Mouse (Mus musculus): ENCODE data around the gene Bcl2l11. TPM values are rescaled to one million over a fixed set of nuclear protein-coding genes. Genes with fewer than 3 reads are reported as not detected.
"Not testable (repeated sequence)": the region's sequence is repeated elsewhere in the genome, so short reads cannot be mapped to it uniquely, and the experiment has no call there.

The Bcl2l11 gene
- polyA plus RNA-seq, 1 experiment, result 17.0 TPM

GRCm38 (mm10) chr2:128090283-128090885 is 35.5 kb upstream of the Bcl2l11 start:
- TF ChIP-seq CTCF (IDR thresholded peaks at IDR 0.05; ENCODE audit: borderline replicate concordance, extremely low read depth, insufficient read depth, insufficient read length), result no peak
- no peak for TF ChIP-seq POLR2A (IDR thresholded peaks at IDR 0.05; ENCODE audit: borderline replicate concordance, extremely low read depth, insufficient read depth, insufficient read length, poor library complexity, severe bottlenecking)
- no peak for DNase-seq (ENCODE audit: low read depth)

DNA sequence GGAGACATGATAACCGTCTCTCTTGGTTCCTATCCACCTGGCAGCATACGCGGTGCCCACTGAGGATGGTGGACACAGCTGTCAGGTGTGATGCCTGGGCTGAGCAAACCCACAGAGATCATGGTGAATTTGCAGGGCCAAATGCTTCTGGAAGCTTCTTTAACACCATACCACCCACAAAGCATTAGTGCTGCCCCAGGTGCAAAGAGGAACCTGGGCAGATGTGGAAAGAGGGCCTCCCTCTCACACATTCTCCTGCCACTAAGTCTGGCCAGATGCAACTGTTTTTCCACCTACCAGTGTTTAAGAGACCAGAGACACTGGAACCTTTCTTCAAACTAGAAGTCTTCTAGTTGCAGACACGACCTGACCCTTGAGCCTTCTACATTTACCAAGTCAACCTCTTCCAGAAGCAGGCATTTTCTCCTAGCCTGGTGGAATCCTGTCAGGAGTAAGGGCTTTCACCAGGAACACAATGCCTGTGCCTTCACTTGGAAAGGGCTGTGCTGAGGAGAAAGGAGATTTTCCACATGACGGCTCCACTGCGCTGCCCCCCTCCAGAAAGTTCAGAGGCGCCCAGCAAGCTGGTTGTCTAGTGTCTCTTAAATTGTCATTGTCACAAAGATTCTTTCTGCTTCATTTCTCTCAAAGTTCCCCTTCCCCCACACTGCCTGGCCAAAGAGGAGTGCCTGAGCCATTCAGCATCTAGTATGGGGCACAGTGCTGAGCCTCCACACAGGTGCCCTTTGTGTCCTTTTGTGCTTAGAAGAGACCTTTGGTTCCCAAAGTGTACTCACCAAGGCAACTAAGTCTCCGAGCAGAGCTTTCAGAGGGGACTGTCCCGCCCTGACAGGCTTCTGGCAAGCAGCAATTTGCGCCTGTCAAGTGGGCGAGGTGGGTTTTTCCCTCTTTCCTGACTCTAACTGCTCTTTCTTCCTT is 34.1 kb upstream of the Bcl2l11 start:
- TF ChIP-seq CTCF (IDR thresholded peaks at IDR 0.05; ENCODE audit: borderline replicate concordance, extremely low read depth, insufficient read depth, insufficient read length) (no peak), POLR2A (IDR thresholded peaks at IDR 0.05; ENCODE audit: borderline replicate concordance, extremely low read depth, insufficient read depth, insufficient read length, poor library complexity, severe bottlenecking) (no peak)
- peak; percentile 61 for DNase-seq (ENCODE audit: low read depth)

GRCm38 (mm10) chr2:128092451-128092850 is 33.4 kb upstream of the Bcl2l11 start:
- TF ChIP-seq POLR2A (IDR thresholded peaks at IDR 0.05; ENCODE audit: borderline replicate concordance, extremely low read depth, insufficient read depth, insufficient read length, poor library complexity, severe bottlenecking) (no peak), CTCF (IDR thresholded peaks at IDR 0.05; ENCODE audit: borderline replicate concordance, extremely low read depth, insufficient read depth, insufficient read length) (no peak)
- no peak for DNase-seq (ENCODE audit: low read depth)

- no peak for DNase-seq (ENCODE audit: low read depth)
- TF ChIP-seq POLR2A (IDR thresholded peaks at IDR 0.05; ENCODE audit: borderline replicate concordance, extremely low read depth, insufficient read depth, insufficient read length, poor library complexity, severe bottlenecking) (no peak), CTCF (IDR thresholded peaks at IDR 0.05; ENCODE audit: borderline replicate concordance, extremely low read depth, insufficient read depth, insufficient read length) (no peak)
Observed at GRCm38 (mm10) chr2:128094196-128094595, 31.6 kb upstream of the Bcl2l11 start.

GRCm38 (mm10) chr2:128094602-128095001 is 31.2 kb upstream of the Bcl2l11 start:
- DNase-seq (ENCODE audit: low read depth), result no peak
- TF ChIP-seq CTCF (IDR thresholded peaks at IDR 0.05; ENCODE audit: borderline replicate concordance, extremely low read depth, insufficient read depth, insufficient read length) (no peak), POLR2A (IDR thresholded peaks at IDR 0.05; ENCODE audit: borderline replicate concordance, extremely low read depth, insufficient read depth, insufficient read length, poor library complexity, severe bottlenecking) (no peak)

GRCm38 (mm10) chr2:128095270-128095669 is 30.6 kb upstream of the Bcl2l11 start:
- TF ChIP-seq POLR2A (IDR thresholded peaks at IDR 0.05; ENCODE audit: borderline replicate concordance, extremely low read depth, insufficient read depth, insufficient read length, poor library complexity, severe bottlenecking) (no peak), CTCF (IDR thresholded peaks at IDR 0.05; ENCODE audit: borderline replicate concordance, extremely low read depth, insufficient read depth, insufficient read length) (no peak)
- DNase-seq (ENCODE audit: low read depth), result no peak

- TF ChIP-seq POLR2A (IDR thresholded peaks at IDR 0.05; ENCODE audit: borderline replicate concordance, extremely low read depth, insufficient read depth, insufficient read length, poor library complexity, severe bottlenecking) (no peak), CTCF (IDR thresholded peaks at IDR 0.05; ENCODE audit: borderline replicate concordance, extremely low read depth, insufficient read depth, insufficient read length) (no peak)
- DNase-seq (ENCODE audit: low read depth), result no peak
Observed at GRCm38 (mm10) chr2:128096070-128096469, 29.8 kb upstream of the Bcl2l11 start.

- DNase-seq (ENCODE audit: low read depth), result not testable (repeated sequence)
Observed at GRCm38 (mm10) chr2:128098118-128098517, 27.7 kb upstream of the Bcl2l11 start.

DNA sequence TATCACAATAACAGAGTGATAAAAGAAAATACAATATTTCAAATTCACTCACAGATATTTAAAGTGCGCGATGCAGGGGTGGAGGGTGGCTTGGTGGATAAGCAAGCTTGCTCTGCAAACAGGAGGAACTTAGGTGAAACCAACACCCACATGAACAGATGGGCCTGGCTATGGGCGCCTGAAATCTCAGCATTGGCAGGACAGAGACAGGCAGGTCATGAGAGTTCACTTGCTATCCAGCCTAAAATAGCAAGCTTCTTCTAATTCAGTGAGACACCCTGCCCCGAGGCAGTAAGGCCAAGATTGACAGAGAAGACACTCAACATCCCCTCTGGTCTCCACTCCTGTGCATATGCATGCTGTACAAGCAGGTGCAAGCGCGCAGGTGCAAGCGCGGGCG is 23.8 kb upstream of the Bcl2l11 start:
- no peak for TF ChIP-seq CTCF (IDR thresholded peaks at IDR 0.05; ENCODE audit: borderline replicate concordance, extremely low read depth, insufficient read depth, insufficient read length)
- TF ChIP-seq POLR2A (IDR thresholded peaks at IDR 0.05; ENCODE audit: borderline replicate concordance, extremely low read depth, insufficient read depth, insufficient read length, poor library complexity, severe bottlenecking), result no peak
- DNase-seq (ENCODE audit: low read depth), result no peak

DNA sequence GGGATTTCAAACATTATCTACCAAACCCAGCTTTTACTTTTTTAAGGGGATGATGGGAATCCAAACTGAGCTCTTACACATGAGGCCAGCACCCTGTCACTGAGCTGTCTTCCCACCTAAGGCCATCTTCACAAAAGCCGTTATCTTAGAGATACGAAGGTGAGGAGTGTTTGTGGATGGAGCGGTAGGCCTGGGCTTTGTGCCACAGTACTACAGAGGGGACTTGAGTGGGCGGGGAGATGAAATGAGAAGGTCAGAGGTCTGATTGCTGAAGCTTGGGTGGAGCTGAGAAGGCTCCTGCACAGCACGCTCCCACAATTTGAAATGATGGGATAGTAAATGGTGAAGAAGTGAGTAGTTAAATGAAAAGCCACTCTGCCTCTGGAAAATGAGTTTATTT is 21.0 kb upstream of the Bcl2l11 start:
- no peak for DNase-seq (ENCODE audit: low read depth)
- TF ChIP-seq POLR2A (IDR thresholded peaks at IDR 0.05; ENCODE audit: borderline replicate concordance, extremely low read depth, insufficient read depth, insufficient read length, poor library complexity, severe bottlenecking) (no peak), CTCF (IDR thresholded peaks at IDR 0.05; ENCODE audit: borderline replicate concordance, extremely low read depth, insufficient read depth, insufficient read length) (no peak)

GRCm38 (mm10) chr2:128105651-128106050 is 20.2 kb upstream of the Bcl2l11 start:
- TF ChIP-seq POLR2A (IDR thresholded peaks at IDR 0.05; ENCODE audit: borderline replicate concordance, extremely low read depth, insufficient read depth, insufficient read length, poor library complexity, severe bottlenecking), result no peak
- TF ChIP-seq CTCF (IDR thresholded peaks at IDR 0.05; ENCODE audit: borderline replicate concordance, extremely low read depth, insufficient read depth, insufficient read length), result no peak
- DNase-seq (ENCODE audit: low read depth), result no peak

- TF ChIP-seq POLR2A (IDR thresholded peaks at IDR 0.05; ENCODE audit: borderline replicate concordance, extremely low read depth, insufficient read depth, insufficient read length, poor library complexity, severe bottlenecking), result no peak
- no peak for DNase-seq (ENCODE audit: low read depth)
Observed at GRCm38 (mm10) chr2:128111537-128111936, 14.3 kb upstream of the Bcl2l11 start.

Measured in brain, embryonic 14.5 days (tissue).